Mouse (Mus musculus): ENCODE results near the gene Zeb2.

- no peak for TF ChIP-seq POLR2A (IDR thresholded peaks at IDR 0.05; ENCODE audit: control insufficient read depth, extremely low read depth, insufficient read depth, low read length, poor library complexity)
- TF ChIP-seq CTCF (IDR thresholded peaks at IDR 0.05; ENCODE audit: borderline replicate concordance, control insufficient read depth, extremely low read depth, insufficient read depth, low read length, poor library complexity), result no peak
Observed at GRCm38 (mm10) chr2:45099081-45099480, 18.1 kb downstream of the Zeb2 start.

Measured in thymus, adult 2 months (tissue).